20 mouse cellular contexts compared by ENCODE assay signal in the genomic region with DNA sequence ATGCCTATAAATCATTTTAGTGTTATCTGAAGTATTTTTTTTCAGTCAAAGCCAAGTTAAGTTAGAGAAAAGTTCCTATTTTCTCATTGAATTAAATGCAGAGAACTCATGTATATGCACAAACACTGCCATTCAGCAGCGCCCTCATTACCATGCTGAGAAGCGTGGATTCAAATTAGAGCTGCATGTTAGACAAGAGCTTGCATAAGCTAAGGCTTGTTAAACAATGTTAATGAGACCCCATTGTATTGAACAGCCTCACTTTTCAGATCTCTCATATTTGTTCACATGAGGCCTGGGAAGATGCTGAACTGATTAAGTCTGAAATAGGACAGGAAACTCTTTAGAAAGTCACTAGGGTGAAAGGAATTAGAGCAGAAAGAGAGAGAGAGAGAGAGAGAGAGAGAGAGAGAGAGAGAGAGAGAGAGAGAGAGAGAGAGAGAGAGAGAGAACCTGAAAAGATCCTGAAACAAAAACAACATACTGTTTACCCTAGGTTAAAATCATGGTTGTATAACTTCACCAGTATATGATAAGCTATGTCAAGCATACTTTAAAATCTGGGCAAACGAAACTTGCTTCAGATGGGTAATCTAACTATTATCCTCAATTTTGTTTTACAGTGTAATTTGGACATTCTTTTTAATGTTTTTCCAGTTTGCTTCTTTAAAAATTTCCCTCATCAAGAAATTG.
DNase-seq lines count a peak whose midpoint lies in the region; ATAC-seq and TF ChIP-seq lines count a peak whose summit lies in the region.
"Had no signal": no experiment of that assay in that cellular context is flagged by ENCODE, and none has a peak within 500 bp of the region (broad histone marks: within the 10 kb centered on the region; RNA-seq: fewer than 3 reads in every experiment).

No protein-coding gene starts in this region.

- no peak for TF ChIP-seq CTCF in midbrain, postnatal 0 days (IDR thresholded peaks at IDR 0.05)

- ATAC-seq in midbrain, embryonic 11.5 days (ENCODE audit: low FRiP score): peak; percentile 90
- ATAC-seq in midbrain, postnatal 0 days (ENCODE audit: low FRiP score): no peak
- ATAC-seq in forebrain, embryonic 12.5 days (ENCODE audit: low FRiP score): peak; percentile 94
- no peak for ATAC-seq in kidney, embryonic 14.5 days (ENCODE audit: low FRiP score, low TSS enrichment)
- ATAC-seq: intestine, postnatal 0 days; liver, embryonic 12.5 days had no signal

- no peak overlapping the region for H3K9ac ChIP-seq in midbrain, embryonic 11.5 days (ENCODE audit: low read length)
- no peak overlapping the region for H3K9ac ChIP-seq in midbrain, postnatal 0 days (replicated peaks; ENCODE audit: low read length, poor library complexity, severe bottlenecking)
- H3K9ac ChIP-seq in forebrain, embryonic 12.5 days: no peak overlapping the region
- H3K9ac ChIP-seq in kidney, embryonic 14.5 days (ENCODE audit: low read depth, low read length): no peak overlapping the region
- H3K9ac ChIP-seq: embryonic facial prominence, embryonic 15.5 days; heart, embryonic 15.5 days; liver, embryonic 12.5 days; lung, embryonic 14.5 days had no signal

- no peak overlapping the region for H3K4me3 ChIP-seq in midbrain, embryonic 11.5 days (ENCODE audit: low read depth, low read length)
- H3K4me3 ChIP-seq in midbrain, postnatal 0 days (ENCODE audit: low read depth, low read length): no peak overlapping the region
- H3K4me3 ChIP-seq in forebrain, embryonic 12.5 days (replicated peaks): no peak overlapping the region
- H3K4me3 ChIP-seq in kidney, embryonic 14.5 days (ENCODE audit: low read length): no peak overlapping the region
- H3K4me3 ChIP-seq: embryonic facial prominence, embryonic 15.5 days; heart, adult 2 months; heart, embryonic 15.5 days; layer of hippocampus, adult 2 months; liver, embryonic 12.5 days; myocyte had no signal

- H3K4me1 ChIP-seq in midbrain, embryonic 11.5 days (ENCODE audit: control insufficient read depth, insufficient read depth, low read length): no peaks in the 10 kb centered on the region
- H3K4me1 ChIP-seq in midbrain, postnatal 0 days (ENCODE audit: insufficient read depth, low read length): no peaks in the 10 kb centered on the region
- H3K4me1 ChIP-seq in forebrain, embryonic 12.5 days: no peaks in the 10 kb centered on the region
- H3K4me1 ChIP-seq in kidney, embryonic 14.5 days (ENCODE audit: control insufficient read depth, insufficient read depth, low read length): no peaks in the 10 kb centered on the region
- H3K4me1 ChIP-seq: embryonic facial prominence, embryonic 15.5 days; heart, embryonic 15.5 days; liver, embryonic 12.5 days had no signal

- H3K4me2 ChIP-seq in midbrain, embryonic 11.5 days: no peak overlapping the region
- H3K4me2 ChIP-seq in midbrain, postnatal 0 days (ENCODE audit: low read depth, low read length, poor library complexity, severe bottlenecking): no peak overlapping the region
- H3K4me2 ChIP-seq in forebrain, embryonic 12.5 days: no peak overlapping the region
- no peak overlapping the region for H3K4me2 ChIP-seq in kidney, embryonic 14.5 days (replicated peaks; ENCODE audit: low read depth, low read length)
- H3K4me2 ChIP-seq: embryonic facial prominence, embryonic 15.5 days; heart, embryonic 15.5 days; liver, embryonic 12.5 days; lung, embryonic 14.5 days had no signal

- no peaks in the 10 kb centered on the region for H3K9me3 ChIP-seq in midbrain, embryonic 11.5 days (ENCODE audit: control insufficient read depth, low read length)
- H3K9me3 ChIP-seq in midbrain, postnatal 0 days (ENCODE audit: low read length): no peaks in the 10 kb centered on the region
- no peaks in the 10 kb centered on the region for H3K9me3 ChIP-seq in forebrain, embryonic 12.5 days
- no peaks in the 10 kb centered on the region for H3K9me3 ChIP-seq in kidney, embryonic 14.5 days (ENCODE audit: control insufficient read depth, low read length)
- H3K9me3 ChIP-seq: embryonic facial prominence, embryonic 15.5 days; heart, embryonic 15.5 days; liver, embryonic 12.5 days had no signal

- no peak overlapping the region for H3K27ac ChIP-seq in midbrain, embryonic 11.5 days (ENCODE audit: low read depth, low read length)
- no peak overlapping the region for H3K27ac ChIP-seq in midbrain, postnatal 0 days (ENCODE audit: low read depth, low read length)
- H3K27ac ChIP-seq in forebrain, embryonic 12.5 days: no peak overlapping the region
- no peak overlapping the region for H3K27ac ChIP-seq in kidney, embryonic 14.5 days (ENCODE audit: low read depth, low read length)
- H3K27ac ChIP-seq: embryonic facial prominence, embryonic 15.5 days; heart, adult 2 months; heart, embryonic 15.5 days; kidney, postnatal 0 days; layer of hippocampus, adult 2 months; liver, embryonic 12.5 days had no signal

- WGBS in midbrain, embryonic 11.5 days: 79% methylated on average over 3 of the region's 3 CpGs
- 51% methylated on average over 3 of the region's 3 CpGs for WGBS in midbrain, postnatal 0 days
- WGBS in forebrain, embryonic 12.5 days: 23% methylated on average over 3 of the region's 3 CpGs
- WGBS in kidney, embryonic 14.5 days: 87% methylated on average over 3 of the region's 3 CpGs

- no peak for DNase-seq in midbrain, embryonic 11.5 days (ENCODE audit: low spot score, missing footprints)
- no peak for DNase-seq in midbrain, postnatal 0 days (ENCODE audit: low spot score)
- DNase-seq in brain, embryonic 18.5 days (ENCODE audit: low read depth, low spot score): peak; percentile 10
- DNase-seq in retina, postnatal 1 day: peak; percentile 97
- no peak for DNase-seq in thymus, postnatal 4 days
- DNase-seq: cerebellum, adult 11 months; cerebellum, postnatal 14 days; gastrocnemius, postnatal 10 days; heart, adult 2 months; lung, embryonic 14.5 days; spleen, adult 18-20 months had no signal

- H3K36me3 ChIP-seq in midbrain, embryonic 11.5 days (ENCODE audit: control insufficient read depth, insufficient read depth, low read length): no peaks in the 10 kb centered on the region
- no peaks in the 10 kb centered on the region for H3K36me3 ChIP-seq in midbrain, postnatal 0 days (ENCODE audit: insufficient read depth, low read length)
- H3K36me3 ChIP-seq in forebrain, embryonic 12.5 days (replicated peaks): no peaks in the 10 kb centered on the region
- no peaks in the 10 kb centered on the region for H3K36me3 ChIP-seq in kidney, embryonic 14.5 days (ENCODE audit: control insufficient read depth, insufficient read depth, low read length)
- H3K36me3 ChIP-seq: embryonic facial prominence, embryonic 15.5 days; heart, embryonic 15.5 days; liver, embryonic 12.5 days had no signal

- H3K27me3 ChIP-seq in midbrain, embryonic 11.5 days (ENCODE audit: control insufficient read depth, insufficient read depth, low read length): no peaks in the 10 kb centered on the region
- H3K27me3 ChIP-seq in midbrain, postnatal 0 days (ENCODE audit: insufficient read depth, low read length): no peaks in the 10 kb centered on the region
- no peaks in the 10 kb centered on the region for H3K27me3 ChIP-seq in forebrain, embryonic 12.5 days
- no peaks in the 10 kb centered on the region for H3K27me3 ChIP-seq in kidney, embryonic 14.5 days (ENCODE audit: control insufficient read depth, insufficient read depth, low read length)
- H3K27me3 ChIP-seq: embryonic facial prominence, embryonic 15.5 days; heart, embryonic 15.5 days; liver, embryonic 12.5 days had no signal

Comparison
In these comparisons a context has a peak if more than half of its experiments do, and no peak if none do; other contexts are left out.
1. ATAC-seq: peak in midbrain, embryonic 11.5 days (single experiment) and forebrain, embryonic 12.5 days (single experiment); none in midbrain, postnatal 0 days (single experiment) and kidney, embryonic 14.5 days (single experiment).
2. DNase-seq: peak in brain, embryonic 18.5 days (single experiment) and retina, postnatal 1 day (single experiment); none in midbrain, embryonic 11.5 days (single experiment), midbrain, postnatal 0 days (single experiment) and thymus, postnatal 4 days (single experiment).